Mouse (Mus musculus): ENCODE data around the gene Epb41l1. TPM values are rescaled to one million over a fixed set of nuclear protein-coding genes. Genes with fewer than 3 reads are reported as not detected.

Gene Epb41l1
- 100 to 1,000 TPM; 340 to 347 TPM for total RNA-seq (2021)
- long read RNA-seq, experiment 1, full-length matches to known transcripts: 32 of 176 reads
- long read RNA-seq, experiment 1, partial matches to known transcripts: 105 of 176 reads
- long read RNA-seq, experiment 1, other reads (novel, unspliced or antisense): 39 of 176 reads
- long read RNA-seq, experiment 2, full-length matches to known transcripts: 53 of 225 reads
- long read RNA-seq, experiment 2, partial matches to known transcripts: 22 of 225 reads
- long read RNA-seq, experiment 2, other reads (novel, unspliced or antisense): 150 of 225 reads

DNA sequence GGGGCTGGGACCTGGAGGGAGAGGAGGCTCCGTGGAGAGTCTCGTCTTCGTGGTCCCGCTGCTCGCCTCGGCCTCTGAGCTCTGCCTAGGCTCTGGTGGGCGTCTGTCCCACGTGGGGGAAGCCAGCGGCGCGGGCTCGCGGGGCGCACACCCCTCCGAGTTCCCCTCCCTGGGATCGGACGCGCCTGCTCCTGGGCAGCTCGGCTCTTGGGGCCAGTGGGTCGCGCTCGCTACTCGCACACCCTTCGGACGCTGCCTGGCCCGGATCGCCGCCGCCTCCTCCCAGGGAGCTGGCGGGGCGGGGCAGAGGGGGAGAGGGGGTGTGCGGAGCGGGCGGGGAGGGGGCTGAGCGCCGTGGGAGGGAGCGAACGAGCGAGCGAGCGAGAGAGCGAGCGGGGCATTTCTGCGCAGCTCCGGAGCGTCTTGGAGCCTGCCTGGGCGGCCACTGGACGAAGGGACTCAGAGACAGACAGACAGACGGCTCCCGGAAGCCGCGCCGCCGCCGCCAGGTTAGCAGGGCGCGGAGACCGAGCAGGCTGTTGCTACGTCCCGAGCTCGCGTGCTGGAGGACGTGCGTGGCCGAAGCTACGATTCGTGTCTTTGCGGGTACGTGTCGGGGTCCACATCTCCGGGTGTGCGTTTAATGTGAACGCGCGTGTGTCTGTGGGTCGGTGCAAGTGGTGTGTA is at the start of gene Epb41l1:
TSS of gene Epb41l1 (plus strand) at position 216 of the 687 bp plus-strand sequence.
- Histone ChIP-seq H3K27ac (peak within 1 kb of the TSS; percentile 91), H3K4me3 (peak within 1 kb of the TSS; percentile 66)
- no peak for TF ChIP-seq CTCF (conservative IDR thresholded peaks at IDR 0.05)
- DNase-seq (ENCODE audit: low spot score in 2 of 2): peak in 1 of 2 experiments; percentile 32

DNA sequence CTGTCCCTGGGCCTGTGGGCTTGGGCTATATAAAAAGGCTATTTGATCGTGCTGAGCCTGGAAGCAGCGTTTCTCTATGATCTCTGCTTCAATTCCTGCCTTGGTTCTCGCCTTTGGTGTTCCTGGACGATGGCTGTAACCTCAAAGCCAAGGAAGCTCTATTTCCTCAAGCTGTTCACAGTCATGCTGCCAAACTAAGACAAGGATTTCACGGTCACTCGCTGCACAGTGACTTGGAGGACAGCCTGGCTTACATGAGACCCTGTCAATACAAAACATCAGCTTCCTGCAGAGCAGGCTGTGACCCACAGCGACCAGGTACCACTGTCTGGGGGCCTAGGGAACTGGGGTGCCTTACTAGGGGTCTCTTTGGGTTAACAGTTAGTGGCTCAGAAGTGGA is 43.8 kb upstream of the Epb41l1 start:
- no peak for TF ChIP-seq CTCF (conservative IDR thresholded peaks at IDR 0.05)
- H3K27ac ChIP-seq: no peak overlapping the region
- no peak overlapping the region for H3K4me3 ChIP-seq
- DNase-seq (ENCODE audit: low spot score in 2 of 2): no peak

GRCm38 (mm10) chr2:156379929-156380328 is 40.8 kb upstream of the Epb41l1 start:
- DNase-seq (ENCODE audit: low spot score in 2 of 2): peak; percentile 43 to 73
- Histone ChIP-seq H3K27ac (peak overlapping the region; percentile 58; the same call in 1 of the 2 replicates), H3K4me3 (no peak overlapping the region)
- TF ChIP-seq CTCF (conservative IDR thresholded peaks at IDR 0.05): no peak

DNA sequence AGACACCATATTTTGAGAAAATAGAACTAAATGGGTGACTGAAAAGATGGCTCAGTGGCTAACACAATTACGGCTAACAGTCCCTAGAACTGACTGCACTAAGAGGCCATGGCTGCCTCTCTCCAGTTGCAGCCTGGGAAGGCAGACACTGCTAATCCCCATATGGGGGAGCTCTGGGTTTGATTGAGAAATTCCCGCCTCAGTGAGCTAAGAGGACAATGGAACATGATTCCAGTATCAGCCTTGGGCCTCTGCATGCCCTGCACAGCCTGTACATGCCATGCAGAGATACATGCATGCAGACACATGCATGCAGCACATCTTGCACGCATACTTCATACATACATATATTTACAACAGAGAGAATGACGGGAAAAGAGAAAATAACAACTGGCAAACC is 39.4 kb upstream of the Epb41l1 start:
- H3K4me3 ChIP-seq: no peak overlapping the region
- TF ChIP-seq CTCF (conservative IDR thresholded peaks at IDR 0.05): peak; percentile 72
- DNase-seq (ENCODE audit: low spot score in 2 of 2): peak; percentile 25 to 30
- H3K27ac ChIP-seq: no peak overlapping the region

GRCm38 (mm10) chr2:156392461-156393154 is 28.1 kb upstream of the Epb41l1 start:
- peak; percentile 66 to 78 for DNase-seq (ENCODE audit: low spot score in 2 of 2)
- peak; percentile 13 for TF ChIP-seq CTCF (conservative IDR thresholded peaks at IDR 0.05)
- Histone ChIP-seq H3K4me3 (peak overlapping the region; percentile 50), H3K27ac (peak overlapping the region; percentile 83)

- TF ChIP-seq CTCF (conservative IDR thresholded peaks at IDR 0.05): no peak
- no peak for DNase-seq (ENCODE audit: low spot score in 2 of 2)
- peak overlapping the region; percentile 83 for H3K27ac ChIP-seq
- H3K4me3 ChIP-seq: peak overlapping the region; percentile 50
Observed at GRCm38 (mm10) chr2:156393155-156393828, 27.4 kb upstream of the Epb41l1 start.

- DNase-seq (ENCODE audit: low spot score in 2 of 2): no peak
- Histone ChIP-seq H3K4me3 (no peak overlapping the region), H3K27ac (no peak overlapping the region)
- peak; percentile 66 for TF ChIP-seq CTCF (conservative IDR thresholded peaks at IDR 0.05)
Observed at GRCm38 (mm10) chr2:156394282-156394681, 26.4 kb upstream of the Epb41l1 start.

GRCm38 (mm10) chr2:156396096-156396495 is 24.6 kb upstream of the Epb41l1 start:
- Histone ChIP-seq H3K27ac (no peak overlapping the region), H3K4me3 (no peak overlapping the region)
- TF ChIP-seq CTCF (conservative IDR thresholded peaks at IDR 0.05): no peak
- no peak for DNase-seq (ENCODE audit: low spot score in 2 of 2)

DNA sequence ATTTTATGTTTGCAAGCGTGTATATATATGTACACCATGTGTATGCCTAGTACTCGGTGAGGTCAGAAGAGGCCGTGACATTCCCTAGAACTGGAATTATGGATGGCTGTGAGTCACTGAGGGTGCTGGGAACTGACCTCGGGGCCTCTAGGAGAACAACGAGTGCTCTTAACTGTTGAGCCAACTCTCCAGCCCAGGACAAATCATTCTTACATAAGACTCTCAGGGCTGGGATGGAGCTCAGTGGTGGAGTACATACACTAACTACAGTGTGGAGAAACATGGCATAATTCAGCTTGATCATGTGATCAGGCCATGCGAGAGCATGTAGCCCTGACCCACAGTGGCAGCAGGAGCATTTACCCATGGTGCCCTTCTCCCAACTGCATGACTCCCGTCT is 22.7 kb upstream of the Epb41l1 start:
- Histone ChIP-seq H3K27ac (no peak overlapping the region), H3K4me3 (no peak overlapping the region)
- no peak for TF ChIP-seq CTCF (conservative IDR thresholded peaks at IDR 0.05)
- no peak for DNase-seq (ENCODE audit: low spot score in 2 of 2)

GRCm38 (mm10) chr2:156399485-156399884 is 21.2 kb upstream of the Epb41l1 start:
- no peak overlapping the region for H3K27ac ChIP-seq
- TF ChIP-seq CTCF (conservative IDR thresholded peaks at IDR 0.05): no peak
- H3K4me3 ChIP-seq: no peak overlapping the region
- no peak for DNase-seq (ENCODE audit: low spot score in 2 of 2)

GRCm38 (mm10) chr2:156401331-156401730 is 19.4 kb upstream of the Epb41l1 start:
- no peak for TF ChIP-seq CTCF (conservative IDR thresholded peaks at IDR 0.05)
- peak; percentile 66 to 72 for DNase-seq (ENCODE audit: low spot score in 2 of 2)
- Histone ChIP-seq H3K27ac (peak overlapping the region; percentile 78; the same call in 1 of the 2 replicates), H3K4me3 (peak overlapping the region; percentile 34; the same call in 1 of the 2 replicates)

DNA sequence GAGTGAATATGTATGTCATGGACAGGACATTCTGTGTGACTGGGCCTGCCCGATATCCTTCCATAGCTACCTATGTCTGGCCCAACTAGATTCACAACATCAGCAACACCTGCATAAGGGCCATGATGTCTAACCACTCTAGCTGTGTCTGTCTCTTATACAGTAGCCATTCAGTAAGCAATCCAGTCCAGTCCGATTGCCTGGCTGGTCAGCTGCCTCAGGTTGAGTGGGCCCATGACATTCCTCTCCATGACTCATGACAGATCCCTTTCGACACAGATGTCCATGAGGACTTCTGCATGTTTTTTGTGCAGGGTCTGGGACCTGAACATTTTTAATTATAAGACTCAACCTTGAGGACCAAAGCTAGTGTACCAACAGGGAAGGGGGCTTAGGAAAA is 18.7 kb upstream of the Epb41l1 start:
- no peak overlapping the region for H3K4me3 ChIP-seq
- H3K27ac ChIP-seq: no peak overlapping the region
- DNase-seq (ENCODE audit: low spot score in 2 of 2): no peak
- no peak for TF ChIP-seq CTCF (conservative IDR thresholded peaks at IDR 0.05)

All from layer of hippocampus, adult 2 months (tissue).